Mouse (Mus musculus) intestine, embryonic 15.5 days (tissue): ENCODE results near the gene St6galnac4. TPM values are rescaled to one million over a fixed set of nuclear protein-coding genes. Genes with fewer than 3 reads are reported as not detected.

Source experiments
- polyA plus RNA-seq: library from polyadenylated mRNA; unstranded; fragments of >200 nt; fragmentation: Nextera tagmentation; extraction: Ambion mirVana; gene quantifications from 2 replicates; pipeline ENCODE4 v1.2.1, GENCODE M21; 2015

Gene St6galnac4
- polyA plus RNA-seq, 1 experiment from 2014 or later, result 16.4 TPM

Other genes starting within 250 kb of the St6galnac4 start
- gene Ciz1, start 234.8 kb upstream of the St6galnac4 start, polyA plus RNA-seq, result 38.9 and 39.8 TPM in 2 replicates
- gene Dnm1, start 233.8 kb upstream of the St6galnac4 start, polyA plus RNA-seq, result 12.2 and 16.4 TPM in 2 replicates
- 38.6 and 42.5 TPM in 2 replicates for gene 1110008P14Rik, start 205.2 kb upstream of the St6galnac4 start, polyA plus RNA-seq
- gene Lcn2, start 198.8 kb upstream of the St6galnac4 start, polyA plus RNA-seq, result 1.8 and 4.7 TPM in 2 replicates
- 43.5 and 48.2 TPM in 2 replicates for gene Ptges2, start 191.2 kb upstream of the St6galnac4 start, polyA plus RNA-seq
- gene Naif1, start 136.6 kb upstream of the St6galnac4 start, polyA plus RNA-seq, result 4.7 and 5.0 TPM in 2 replicates
- 20.0 and 20.1 TPM in 2 replicates for gene Slc25a25, start 135.7 kb upstream of the St6galnac4 start, polyA plus RNA-seq
- gene Fam102a, start 51.8 kb upstream of the St6galnac4 start, polyA plus RNA-seq, result 9.7 and 9.8 TPM in 2 replicates
- 115 and 121 TPM in 2 replicates for gene Dpm2, start 16.2 kb upstream of the St6galnac4 start, polyA plus RNA-seq
- 0.56 and 0.69 TPM in 2 replicates for gene Pip5kl1, start 12.3 kb upstream of the St6galnac4 start, polyA plus RNA-seq
- not detected in 2 replicates for gene 9430097D07Rik, start 11.4 kb upstream of the St6galnac4 start, polyA plus RNA-seq
- 14.0 and 15.7 TPM in 2 replicates for gene St6galnac6, start 12.6 kb downstream of the St6galnac4 start, polyA plus RNA-seq
- 19.2 and 19.6 TPM in 2 replicates for gene Ak1, start 34.7 kb downstream of the St6galnac4 start, polyA plus RNA-seq
- 62.6 and 63.2 TPM in 2 replicates for gene Eng, start 59.5 kb downstream of the St6galnac4 start, polyA plus RNA-seq
- 30.1 and 35.5 TPM in 2 replicates for gene Fpgs, start 117.0 kb downstream of the St6galnac4 start, polyA plus RNA-seq
- 95.7 and 99.6 TPM in 2 replicates for gene Cdk9, start 126.0 kb downstream of the St6galnac4 start, polyA plus RNA-seq
- gene Sh2d3c, start 134.0 kb downstream of the St6galnac4 start, polyA plus RNA-seq, result 27.8 and 28.6 TPM in 2 replicates
- 0.13 and 0.34 TPM in 2 replicates for gene 6330409D20Rik, start 153.9 kb downstream of the St6galnac4 start, polyA plus RNA-seq
- 61.4 and 64.2 TPM in 2 replicates for gene Tor2a, start 170.1 kb downstream of the St6galnac4 start, polyA plus RNA-seq
- 0.18 and 0.29 TPM in 2 replicates for gene Ttc16, start 188.5 kb downstream of the St6galnac4 start, polyA plus RNA-seq
- 5.5 and 6.4 TPM in 2 replicates for gene Ptrh1, start 188.7 kb downstream of the St6galnac4 start, polyA plus RNA-seq
- gene Cfap157, start 197.3 kb downstream of the St6galnac4 start, polyA plus RNA-seq, result 0.26 and 0.61 TPM in 2 replicates